Mouse (Mus musculus): Measurements from ENCODE around the gene Sun1. TPM values are rescaled to one million over a fixed set of nuclear protein-coding genes. Genes with fewer than 3 reads are reported as not detected.

The Sun1 gene
- polyA plus RNA-seq, 1 experiment, result 25.0 TPM

DNA sequence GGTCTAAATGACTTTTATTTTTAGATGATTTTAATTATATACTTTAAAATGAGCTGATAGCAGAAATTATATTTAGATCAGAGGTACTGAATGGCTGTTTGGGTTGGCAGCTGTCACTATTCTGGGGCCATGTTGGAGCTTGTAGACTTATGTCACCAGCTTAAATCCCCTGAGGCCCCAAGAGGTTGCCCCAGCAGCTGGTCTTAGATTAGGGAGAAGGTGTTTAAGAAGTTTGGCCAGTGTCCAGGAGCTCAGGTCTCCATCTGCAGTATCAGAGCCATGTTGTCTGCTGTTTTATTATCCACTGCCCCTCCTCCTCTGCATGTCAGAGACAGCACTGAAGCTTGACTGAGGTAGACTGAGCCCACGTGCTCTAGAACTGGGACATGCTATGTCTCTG, 42.9 kb downstream of the Sun1 start:
- DNase-seq (ENCODE audit: low read depth, low spot score), result no peak
- WGBS, result 68% methylated on average over 1 of the region's 1 CpGs

GRCm38 (mm10) chr5:139247767-139248166, 47.3 kb downstream of the Sun1 start:
- WGBS, result 87% methylated on average over 3 of the region's 3 CpGs
- no peak for DNase-seq (ENCODE audit: low read depth, low spot score)

- no peak for DNase-seq (ENCODE audit: low read depth, low spot score)
- WGBS, result 67% methylated on average over 3 of the region's 3 CpGs
Observed at GRCm38 (mm10) chr5:139248846-139249245, 48.4 kb downstream of the Sun1 start.

- WGBS, result 83% methylated on average over 7 of the region's 7 CpGs
- DNase-seq (ENCODE audit: low read depth, low spot score), result no peak
Observed at GRCm38 (mm10) chr5:139251279-139251678, 50.8 kb downstream of the Sun1 start.

GRCm38 (mm10) chr5:139251736-139252080, 51.3 kb downstream of the Sun1 start:
- DNase-seq (ENCODE audit: low read depth, low spot score), result no peak
- under 1% methylated on average over 8 of the region's 8 CpGs for WGBS

DNA sequence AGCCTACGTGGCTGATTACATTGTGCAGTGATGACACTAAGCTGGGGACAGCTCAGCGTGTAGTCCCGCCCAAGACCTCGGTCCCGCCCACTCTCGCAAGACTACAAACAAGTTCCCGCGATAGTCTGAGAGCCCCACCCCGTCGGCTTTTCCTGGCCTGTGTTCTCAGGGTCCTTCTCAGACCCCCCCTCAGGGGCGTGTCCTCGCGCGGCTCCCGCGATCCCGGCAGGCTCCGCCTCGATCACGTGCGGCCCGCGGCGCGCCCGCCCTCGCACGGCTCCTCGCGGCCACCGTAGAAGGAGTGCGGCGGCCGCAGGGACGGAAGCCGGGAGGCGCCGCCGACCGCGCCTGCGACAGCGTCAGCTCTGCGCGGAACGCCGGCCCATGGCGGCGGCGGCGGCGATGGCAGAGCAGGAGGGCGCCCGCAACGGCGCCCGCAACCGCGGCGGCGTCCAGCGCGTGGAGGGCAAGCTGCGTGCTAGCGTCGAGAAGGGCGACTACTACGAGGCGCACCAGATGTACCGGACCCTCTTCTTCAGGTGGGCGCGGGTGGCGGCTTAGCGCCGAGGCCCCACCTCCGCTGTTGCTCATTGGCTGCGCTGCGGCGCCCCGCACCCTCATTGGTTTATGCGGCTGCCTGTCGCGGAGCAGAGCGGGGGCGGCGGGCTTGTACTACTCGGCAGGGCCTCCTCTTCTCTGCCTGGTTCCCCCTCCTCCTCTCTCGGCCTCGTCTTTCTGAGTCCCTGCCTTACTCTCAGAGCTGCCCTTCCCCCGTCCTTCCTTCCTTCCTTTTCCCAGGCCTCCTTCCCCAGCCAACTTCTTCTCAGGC, 51.9 kb downstream of the Sun1 start, which contains the start of gene Get4:
TSS of gene Get4 (plus strand) at position 244 of the 829 bp plus-strand sequence.
- DNase-seq (ENCODE audit: low read depth, low spot score), result peak; percentile 96
- WGBS, result under 1% methylated on average over 89 of the region's 90 CpGs

DNA sequence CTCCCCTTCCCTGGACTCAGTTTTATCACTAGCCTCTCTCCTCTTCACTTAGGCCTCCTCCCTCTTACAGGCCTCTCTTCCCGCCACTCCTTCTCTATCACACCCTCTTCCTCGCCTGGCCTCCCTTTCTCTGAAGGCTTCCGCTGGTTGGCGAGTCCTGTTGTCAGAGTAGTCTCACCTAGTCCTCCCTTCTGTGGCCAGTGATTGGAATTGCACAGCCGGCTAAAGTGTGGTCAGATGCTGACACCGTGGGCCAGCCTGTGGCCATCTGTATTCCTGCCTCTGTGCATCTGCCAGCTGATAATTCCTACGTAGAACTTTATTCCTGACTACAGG, 52.4 kb downstream of the Sun1 start:
- DNase-seq (ENCODE audit: low read depth, low spot score), result no peak
- WGBS, result under 1% methylated on average over 7 of the region's 7 CpGs

GRCm38 (mm10) chr5:139253301-139253741, 52.9 kb downstream of the Sun1 start:
- DNase-seq (ENCODE audit: low read depth, low spot score), result no peak
- WGBS, result 0% methylated on average over 6 of the region's 6 CpGs

DNA sequence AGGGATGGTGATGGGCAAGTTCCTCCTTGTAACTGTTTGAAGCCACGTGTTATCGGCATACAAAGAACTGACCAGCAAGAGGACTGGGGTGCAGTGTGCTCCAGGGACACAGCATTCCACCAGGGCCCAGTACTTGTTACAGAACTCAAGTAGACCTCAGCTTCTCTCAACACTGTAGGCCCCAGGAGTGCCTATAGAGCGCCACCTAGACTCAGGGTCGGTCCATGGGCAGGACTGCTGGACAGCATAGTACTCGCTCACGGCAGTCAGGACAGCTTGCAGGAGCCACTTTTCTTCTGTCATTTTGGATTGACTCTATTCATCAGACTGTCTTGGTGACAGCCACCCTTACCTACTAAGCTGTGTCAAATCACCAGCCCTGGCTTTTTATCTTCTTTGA, 54.5 kb downstream of the Sun1 start:
- WGBS, result 81% methylated on average over 6 of the region's 6 CpGs
- DNase-seq (ENCODE audit: low read depth, low spot score), result no peak

GRCm38 (mm10) chr5:139255777-139256176, 55.3 kb downstream of the Sun1 start:
- DNase-seq (ENCODE audit: low read depth, low spot score), result no peak
- 53% methylated on average over 6 of the region's 6 CpGs for WGBS

DNA sequence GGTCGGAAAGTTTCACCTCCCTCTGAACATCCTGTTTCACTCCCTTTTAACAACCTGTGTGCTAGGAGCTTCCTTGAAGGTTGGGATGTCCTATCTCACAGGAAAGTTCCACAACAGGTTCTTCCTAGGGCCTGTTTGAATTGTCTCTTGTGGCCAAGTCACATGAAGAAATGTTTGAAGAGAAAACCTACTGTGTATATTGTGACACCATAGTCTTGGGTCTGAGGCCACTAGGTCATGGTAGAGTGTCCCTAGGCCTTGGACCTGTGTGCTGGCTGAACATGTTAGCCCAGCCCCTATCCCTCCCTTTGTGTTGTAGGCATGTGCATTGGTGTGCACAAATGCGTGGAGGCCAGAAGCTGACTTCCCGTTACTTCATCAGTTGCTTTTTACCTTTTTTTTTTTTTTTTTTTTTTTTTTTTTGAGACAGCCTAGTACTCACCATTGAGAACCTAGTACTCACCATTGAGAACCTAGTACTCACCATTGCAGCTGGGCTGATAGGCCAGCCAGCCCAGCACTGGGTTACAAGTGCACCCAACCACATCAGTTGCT, 55.9 kb downstream of the Sun1 start:
- 66% methylated on average over 3 of the region's 3 CpGs for WGBS
- no peak for DNase-seq (ENCODE audit: low read depth, low spot score)

DNA sequence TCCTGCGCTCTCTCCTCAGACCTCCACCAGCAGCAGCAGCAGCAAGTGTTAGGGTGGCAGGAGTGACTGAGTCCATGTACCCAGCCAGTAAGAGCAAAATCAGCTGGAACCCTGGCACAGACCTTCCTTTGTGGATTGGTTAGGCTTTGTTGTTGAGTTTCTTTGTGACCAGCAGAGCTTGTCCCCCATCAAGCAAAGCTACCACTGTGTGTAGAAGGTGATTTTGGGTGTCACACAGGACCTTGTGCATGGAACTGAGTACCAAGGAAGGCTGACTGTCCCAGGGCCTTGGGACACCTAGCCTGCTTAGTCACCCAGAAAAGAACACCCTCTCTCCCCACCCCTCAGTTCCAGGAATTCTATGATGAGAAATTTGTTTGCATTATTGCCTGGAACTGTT, 56.8 kb downstream of the Sun1 start:
- DNase-seq (ENCODE audit: low read depth, low spot score), result no peak
- WGBS, result 95% methylated on average over 1 of the region's 1 CpGs

GRCm38 (mm10) chr5:139257818-139258217, 57.4 kb downstream of the Sun1 start:
- 84% methylated on average over 4 of the region's 4 CpGs for WGBS

GRCm38 (mm10) chr5:139258371-139259035, 58.1 kb downstream of the Sun1 start:
- WGBS, result 57% methylated on average over 8 of the region's 8 CpGs
- DNase-seq (ENCODE audit: low read depth, low spot score), result no peak

More at GRCm38 (mm10) chr5:139257818-139258217, 57.4 kb downstream of the Sun1 start:
- no peak for DNase-seq (ENCODE audit: low read depth, low spot score)

- DNase-seq (ENCODE audit: low read depth, low spot score), result no peak
- 28% methylated on average over 5 of the region's 5 CpGs for WGBS
Observed at GRCm38 (mm10) chr5:139259853-139260252, 59.4 kb downstream of the Sun1 start.

GRCm38 (mm10) chr5:139261403-139261802, 61.0 kb downstream of the Sun1 start:
- 87% methylated on average over 4 of the region's 4 CpGs for WGBS
- DNase-seq (ENCODE audit: low read depth, low spot score), result no peak

GRCm38 (mm10) chr5:139267661-139268060, 67.2 kb downstream of the Sun1 start:
- no peak for DNase-seq (ENCODE audit: low read depth, low spot score)
- 72% methylated on average over 4 of the region's 4 CpGs for WGBS

DNA sequence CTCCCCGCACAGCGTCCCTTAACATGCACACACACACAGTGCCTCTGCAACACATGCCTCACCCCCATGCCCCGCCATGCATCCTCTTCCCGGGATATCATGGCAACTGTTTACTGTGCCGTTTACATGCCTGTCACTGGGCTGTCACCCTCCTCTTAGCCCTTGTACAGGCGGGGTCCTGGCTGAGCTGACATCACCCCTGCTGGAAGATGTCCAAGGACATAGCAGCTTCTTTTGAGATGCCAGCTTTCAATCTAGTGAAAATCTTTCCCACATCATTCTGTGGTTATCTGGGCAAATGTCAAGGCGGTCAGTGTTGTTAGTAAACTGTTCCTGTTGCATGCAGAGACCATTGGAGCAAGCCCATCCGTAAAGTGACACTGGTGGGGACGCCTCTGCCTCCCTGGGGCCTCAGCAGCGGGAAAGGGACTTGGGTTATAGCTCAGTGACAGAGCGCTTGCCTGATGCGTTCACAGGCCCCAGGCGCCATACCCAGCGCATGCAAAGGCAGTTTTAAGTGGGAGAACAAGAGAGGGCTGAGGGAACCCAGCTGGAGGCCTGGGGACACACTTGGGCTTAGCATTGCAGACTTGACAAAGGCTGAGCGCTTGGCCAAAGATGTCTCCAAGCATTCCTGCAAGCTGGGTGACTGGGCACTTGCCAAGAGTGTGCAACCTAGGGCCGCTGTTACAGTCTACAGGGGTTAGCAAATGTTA, 70.5 kb downstream of the Sun1 start:
- DNase-seq (ENCODE audit: low read depth, low spot score), result no peak
- WGBS, result 71% methylated on average over 16 of the region's 16 CpGs

GRCm38 (mm10) chr5:139271994-139272554, 71.6 kb downstream of the Sun1 start:
- 62% methylated on average over 8 of the region's 8 CpGs for WGBS

GRCm38 (mm10) chr5:139277287-139277686, 76.8 kb downstream of the Sun1 start:
- DNase-seq (ENCODE audit: low read depth, low spot score), result no peak
- WGBS, result 62% methylated on average over 8 of the region's 8 CpGs

More at GRCm38 (mm10) chr5:139271994-139272554, 71.6 kb downstream of the Sun1 start:
- no peak for DNase-seq (ENCODE audit: low read depth, low spot score)

Measured in large intestine, adult 2 months (tissue).